8 mouse cellular contexts compared by ENCODE assay signal in the genomic region with DNA sequence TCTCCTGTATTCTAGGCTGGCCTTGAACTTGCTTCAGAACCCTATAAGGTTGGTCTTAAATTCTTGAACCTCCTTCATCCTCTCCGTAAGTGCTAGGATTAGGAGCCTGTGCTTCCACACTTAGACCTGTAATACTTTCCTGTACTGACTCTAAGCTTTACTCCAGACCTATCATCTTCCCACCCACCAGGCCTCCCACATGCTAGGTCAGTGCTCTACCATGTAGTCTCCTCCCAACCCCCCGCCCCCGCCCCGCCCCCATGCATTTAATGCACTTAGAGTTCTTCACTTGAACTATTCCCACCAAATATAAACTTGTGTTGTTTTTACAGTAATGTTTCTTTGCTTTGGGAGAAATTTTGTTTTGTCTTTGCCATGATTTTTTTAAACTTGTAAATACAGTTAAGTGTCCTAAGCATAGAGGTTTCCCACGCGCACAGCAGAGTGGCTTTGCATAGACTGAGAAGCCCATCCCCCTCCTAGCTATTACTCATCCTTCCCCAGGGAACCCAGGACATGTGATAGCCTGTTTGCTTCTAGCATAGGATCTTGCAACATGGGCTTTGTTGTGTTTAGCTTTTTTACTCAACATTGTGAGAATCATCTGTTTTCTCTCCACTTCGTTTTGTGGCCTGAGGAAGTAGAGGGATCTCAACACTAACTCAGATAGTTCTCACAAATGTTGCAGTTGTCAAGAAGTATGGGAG. TPM values are rescaled to one million over a fixed set of nuclear protein-coding genes. Genes with fewer than 3 reads are reported as not detected.
DNase-seq lines count a peak whose midpoint lies in the region; ATAC-seq and TF ChIP-seq lines count a peak whose summit lies in the region.

No protein-coding gene starts in this region.

- WGBS in hindbrain, embryonic 11.5 days = 86% methylated on average over 7 of the region's 7 CpGs
- 78% methylated on average over 7 of the region's 7 CpGs for WGBS in hindbrain, embryonic 10.5 days
- 67% methylated on average over 7 of the region's 7 CpGs for WGBS in embryonic facial prominence, embryonic 15.5 days
- 69% methylated on average over 7 of the region's 7 CpGs for WGBS in intestine, embryonic 15.5 days
- 88% methylated on average over 7 of the region's 7 CpGs for WGBS in midbrain, embryonic 16.5 days

- H3K36me3 ChIP-seq in hindbrain, embryonic 11.5 days (ENCODE audit: control insufficient read depth, insufficient read depth, low read length) = no peaks in the 10 kb centered on the region
- peaks cover 12% of the 10 kb centered on the region for H3K36me3 ChIP-seq in hindbrain, embryonic 10.5 days
- peaks cover 0 to 47% of the 10 kb centered on the region in 2 experiments for H3K36me3 ChIP-seq in CH12.LX (replicated peaks in 1 of 2; ENCODE audit: control insufficient read depth in 1 of 2, insufficient read depth in 1 of 2, low read length in 1 of 2)
- 0 out of 2 replicates have a peak, but pooled peaks cover 5% of the 10 kb centered on the region for H3K36me3 ChIP-seq in embryonic facial prominence, embryonic 15.5 days
- H3K36me3 ChIP-seq in intestine, embryonic 15.5 days = no peaks in the 10 kb centered on the region
- no peaks in the 10 kb centered on the region for H3K36me3 ChIP-seq in midbrain, embryonic 16.5 days (ENCODE audit: control insufficient read depth, insufficient read depth, low read length)

- DNase-seq in hindbrain, embryonic 11.5 days (ENCODE audit: low spot score) = peak; percentile 49
- no peak for DNase-seq in hindbrain, embryonic 10.5 days (ENCODE audit: low spot score)
- DNase-seq in CH12.LX (ENCODE audit: extremely low read depth) = peak; percentile 99
- DNase-seq in lung, postnatal 36 days = peak; percentile 67
- DNase-seq in cerebellum, postnatal 36 days = no peak

- H3K4me3 ChIP-seq in hindbrain, embryonic 11.5 days (ENCODE audit: low read depth, low read length) = no peak overlapping the region
- H3K4me3 ChIP-seq in hindbrain, embryonic 10.5 days = no peak overlapping the region
- H3K4me3 ChIP-seq in CH12.LX (replicated peaks in 1 of 3; ENCODE audit: low read depth in 2 of 3, low read length in 2 of 3, poor library complexity in 1 of 3) = peak overlapping the region; percentile 1 to 42 (median 23)
- H3K4me3 ChIP-seq in embryonic facial prominence, embryonic 15.5 days (replicated peaks) = no peak overlapping the region
- H3K4me3 ChIP-seq in intestine, embryonic 15.5 days (replicated peaks) = no peak overlapping the region
- no peak overlapping the region for H3K4me3 ChIP-seq in midbrain, embryonic 16.5 days (ENCODE audit: low read depth, low read length)

- TF ChIP-seq POLR2A in CH12.LX (IDR thresholded peaks at IDR 0.05; ENCODE audit: low read depth, low read length) = no peak

- no peak for TF ChIP-seq CTCF in CH12.LX (conservative IDR thresholded peaks at IDR 0.05 in 1 of 2, IDR thresholded peaks at IDR 0.05 in 1 of 2; ENCODE audit: low read depth in 2 of 2, low read length in 2 of 2)

- peaks cover 98% of the 10 kb centered on the region for H3K79me2 ChIP-seq in CH12.LX (replicated peaks; ENCODE audit: control insufficient read depth, extremely low read depth, insufficient read depth, poor library complexity, severe bottlenecking)

- H3K9me3 ChIP-seq in hindbrain, embryonic 11.5 days (ENCODE audit: control insufficient read depth, low read length) = no peaks in the 10 kb centered on the region
- H3K9me3 ChIP-seq in hindbrain, embryonic 10.5 days = no peaks in the 10 kb centered on the region
- H3K9me3 ChIP-seq in CH12.LX (replicated peaks; ENCODE audit: low read length) = no peaks in the 10 kb centered on the region
- H3K9me3 ChIP-seq in embryonic facial prominence, embryonic 15.5 days (replicated peaks) = no peaks in the 10 kb centered on the region
- H3K9me3 ChIP-seq in intestine, embryonic 15.5 days = no peaks in the 10 kb centered on the region
- no peaks in the 10 kb centered on the region for H3K9me3 ChIP-seq in midbrain, embryonic 16.5 days (replicated peaks; ENCODE audit: control insufficient read depth, low read length, poor library complexity, severe bottlenecking)

- H3K27me3 ChIP-seq in hindbrain, embryonic 11.5 days (ENCODE audit: control insufficient read depth, insufficient read depth, low read length) = no peaks in the 10 kb centered on the region
- no peaks in the 10 kb centered on the region for H3K27me3 ChIP-seq in hindbrain, embryonic 10.5 days (ENCODE audit: insufficient read depth, poor library complexity, severe bottlenecking)
- no peaks in the 10 kb centered on the region for H3K27me3 ChIP-seq in CH12.LX (replicated peaks)
- no peaks in the 10 kb centered on the region for H3K27me3 ChIP-seq in embryonic facial prominence, embryonic 15.5 days
- H3K27me3 ChIP-seq in intestine, embryonic 15.5 days (replicated peaks) = no peaks in the 10 kb centered on the region
- H3K27me3 ChIP-seq in midbrain, embryonic 16.5 days (ENCODE audit: control insufficient read depth, insufficient read depth, low read depth, low read length) = no peaks in the 10 kb centered on the region

- no peak overlapping the region for H3K4me2 ChIP-seq in hindbrain, embryonic 11.5 days (replicated peaks; ENCODE audit: low read depth, low read length)
- peak overlapping the region; percentile 100 for H3K4me2 ChIP-seq in CH12.LX (ENCODE audit: insufficient read depth, low read depth, poor library complexity, severe bottlenecking)
- H3K4me2 ChIP-seq in embryonic facial prominence, embryonic 15.5 days (replicated peaks) = no peak overlapping the region
- no peak overlapping the region for H3K4me2 ChIP-seq in intestine, embryonic 15.5 days (replicated peaks)
- no peak overlapping the region for H3K4me2 ChIP-seq in midbrain, embryonic 16.5 days (ENCODE audit: low read length)

- TF ChIP-seq RAD21 in CH12.LX (IDR thresholded peaks at IDR 0.05; ENCODE audit: low read depth, low read length) = no peak

- peaks cover 2% of the 10 kb centered on the region; the same call in 1 of the 2 replicates for H3K4me1 ChIP-seq in hindbrain, embryonic 11.5 days (replicated peaks; ENCODE audit: control insufficient read depth, insufficient read depth, low read length)
- H3K4me1 ChIP-seq in hindbrain, embryonic 10.5 days (replicated peaks) = peaks cover 24% of the 10 kb centered on the region
- peaks cover 35 to 94% of the 10 kb centered on the region in 2 experiments for H3K4me1 ChIP-seq in CH12.LX (ENCODE audit: control insufficient read depth in 1 of 2, insufficient read depth in 2 of 2)
- peaks cover 28% of the 10 kb centered on the region for H3K4me1 ChIP-seq in embryonic facial prominence, embryonic 15.5 days
- peaks cover 30% of the 10 kb centered on the region for H3K4me1 ChIP-seq in intestine, embryonic 15.5 days (replicated peaks)
- H3K4me1 ChIP-seq in midbrain, embryonic 16.5 days (ENCODE audit: control insufficient read depth, insufficient read depth, low read length) = peaks cover 10% of the 10 kb centered on the region

- peak; percentile 86 for TF ChIP-seq EP300 in CH12.LX (IDR thresholded peaks at IDR 0.05; ENCODE audit: low read length)

- in situ Hi-C loops in CH12.LX (cut with MboI; ENCODE audit: low pct_ligation_motif_present, low pct_unique_long_range_greater_than_20kb, low sequenced_read_pairs) = no loop called here

- no peak overlapping the region for H3K27ac ChIP-seq in hindbrain, embryonic 11.5 days (ENCODE audit: low read depth, low read length)
- H3K27ac ChIP-seq in hindbrain, embryonic 10.5 days = no peak overlapping the region
- peak overlapping the region; percentile 87 for H3K27ac ChIP-seq in CH12.LX (ENCODE audit: insufficient read depth, low read depth)
- peak overlapping the region; percentile 18; the same call in 1 of the 2 replicates for H3K27ac ChIP-seq in embryonic facial prominence, embryonic 15.5 days (replicated peaks)
- H3K27ac ChIP-seq in intestine, embryonic 15.5 days = 0 out of 2 replicates have a peak overlapping the region, but pooled peaks have one; percentile 32
- no peak overlapping the region for H3K27ac ChIP-seq in midbrain, embryonic 16.5 days (ENCODE audit: low read length)

- dilution Hi-C loops in CH12.LX (cut with MboI; ENCODE audit: extremely low pct_ligation_motif_present, extremely low pct_unique_long_range_greater_than_20kb, low sequenced_read_pairs) = no loop called here

- no peak overlapping the region for H3K9ac ChIP-seq in hindbrain, embryonic 11.5 days (ENCODE audit: low read depth, low read length)
- H3K9ac ChIP-seq in CH12.LX (ENCODE audit: insufficient read depth, low read depth) = peak overlapping the region; percentile 77
- H3K9ac ChIP-seq in embryonic facial prominence, embryonic 15.5 days = no peak overlapping the region
- no peak overlapping the region for H3K9ac ChIP-seq in intestine, embryonic 15.5 days
- H3K9ac ChIP-seq in midbrain, embryonic 16.5 days (ENCODE audit: low read depth, low read length) = no peak overlapping the region

- peak; percentile 34; the same call in 1 of the 2 replicates for ATAC-seq in hindbrain, embryonic 11.5 days (ENCODE audit: low FRiP score)
- peak; percentile 67 for ATAC-seq in embryonic facial prominence, embryonic 15.5 days (ENCODE audit: insufficient number of reproducible peaks, low FRiP score, low TSS enrichment, low read depth)
- ATAC-seq in intestine, embryonic 15.5 days = peak; percentile 69
- ATAC-seq in midbrain, embryonic 16.5 days = no peak

TF ChIP-seq in CH12.LX, 34 proteins besides CTCF, POLR2A, EP300 and RAD21 (continues in another document):
- TF ChIP-seq ZKSCAN1 (IDR thresholded peaks at IDR 0.05; ENCODE audit: borderline replicate concordance, low read depth, low read length) = no peak

RNA-seq across cellular contexts. Expression of a gene that starts 6.8 kb away (rescaled TPM):
- polyA plus RNA-seq in hindbrain, embryonic 11.5 days (2014; fragmentation: Nextera tagmentation; extraction: Ambion mirVana) = 54.9 and 61.2 TPM in 2 replicates
- 41.3 and 54.3 TPM in 2 replicates for polyA plus RNA-seq in hindbrain, embryonic 10.5 days (2016; fragmentation: Nextera tagmentation; extraction: Ambion mirVana)
- 64.2 and 77.7 TPM in 2 replicates for total RNA-seq in CH12.LX (2012; rRNA removed)
- total RNA-seq in CH12.LX (2014; rRNA removed) = 116 and 131 TPM in 2 replicates
- polyA plus RNA-seq in CH12.LX (2012; ENCODE audit: insufficient read length, low read depth) = 88.4 and 94.9 TPM in 2 replicates
- 40.9 and 44.1 TPM in 2 replicates for polyA plus RNA-seq in embryonic facial prominence, embryonic 15.5 days (2015; fragmentation: Nextera tagmentation; extraction: Ambion mirVana)
- 39.3 and 39.8 TPM in 2 replicates for polyA plus RNA-seq in intestine, embryonic 15.5 days (2015; fragmentation: Nextera tagmentation; extraction: Ambion mirVana)
- polyA plus RNA-seq in midbrain, embryonic 16.5 days (2015; fragmentation: Nextera tagmentation; extraction: Ambion mirVana) = 27.1 and 32.9 TPM in 2 replicates

RNA-seq across cellular contexts. Expression of a gene that starts 55.8 kb away (rescaled TPM):
- 73.6 and 74.8 TPM in 2 replicates for polyA plus RNA-seq in hindbrain, embryonic 11.5 days (2014; fragmentation: Nextera tagmentation; extraction: Ambion mirVana)
- 49.5 and 53.8 TPM in 2 replicates for polyA plus RNA-seq in hindbrain, embryonic 10.5 days (2016; fragmentation: Nextera tagmentation; extraction: Ambion mirVana)
- total RNA-seq in CH12.LX (2012; rRNA removed) (48.8 and 48.9 TPM in 2 replicates), CH12.LX (2014; rRNA removed) (54.7 and 65.5 TPM in 2 replicates)
- 35.8 and 38.3 TPM in 2 replicates for polyA plus RNA-seq in CH12.LX (2012; ENCODE audit: insufficient read length, low read depth)
- 41.6 and 44.5 TPM in 2 replicates for polyA plus RNA-seq in embryonic facial prominence, embryonic 15.5 days (2015; fragmentation: Nextera tagmentation; extraction: Ambion mirVana)
- 45.3 and 51.1 TPM in 2 replicates for polyA plus RNA-seq in intestine, embryonic 15.5 days (2015; fragmentation: Nextera tagmentation; extraction: Ambion mirVana)
- polyA plus RNA-seq in midbrain, embryonic 16.5 days (2015; fragmentation: Nextera tagmentation; extraction: Ambion mirVana) = 99.6 and 102 TPM in 2 replicates

Comparison
In these comparisons a context has a peak if more than half of its experiments do, and no peak if none do; other contexts are left out.
1. DNase-seq: peak in hindbrain, embryonic 11.5 days (single experiment), CH12.LX (single experiment) and lung, postnatal 36 days (single experiment); none in hindbrain, embryonic 10.5 days (single experiment) and cerebellum, postnatal 36 days (0 of 2).
2. H3K27ac ChIP-seq: peak in CH12.LX (single experiment), embryonic facial prominence, embryonic 15.5 days (single experiment) and intestine, embryonic 15.5 days (single experiment); none in hindbrain, embryonic 11.5 days (single experiment), hindbrain, embryonic 10.5 days (single experiment) and midbrain, embryonic 16.5 days (single experiment).
3. H3K4me3 ChIP-seq: peak in CH12.LX (3 of 3); none in hindbrain, embryonic 11.5 days (single experiment), hindbrain, embryonic 10.5 days (single experiment), embryonic facial prominence, embryonic 15.5 days (single experiment), intestine, embryonic 15.5 days (single experiment) and midbrain, embryonic 16.5 days (single experiment).